Mouse (Mus musculus) kidney, postnatal 4 days (tissue): ENCODE results near the gene Inpp4b.

ENCODE experiments used
- DNase-seq, 2 experiments: peaks; one replicate each; pipeline ENCODE4 v3.0.0; 2021; ENCODE audit warnings: mixed read lengths in 2 of 2

The Inpp4b gene

DNA sequence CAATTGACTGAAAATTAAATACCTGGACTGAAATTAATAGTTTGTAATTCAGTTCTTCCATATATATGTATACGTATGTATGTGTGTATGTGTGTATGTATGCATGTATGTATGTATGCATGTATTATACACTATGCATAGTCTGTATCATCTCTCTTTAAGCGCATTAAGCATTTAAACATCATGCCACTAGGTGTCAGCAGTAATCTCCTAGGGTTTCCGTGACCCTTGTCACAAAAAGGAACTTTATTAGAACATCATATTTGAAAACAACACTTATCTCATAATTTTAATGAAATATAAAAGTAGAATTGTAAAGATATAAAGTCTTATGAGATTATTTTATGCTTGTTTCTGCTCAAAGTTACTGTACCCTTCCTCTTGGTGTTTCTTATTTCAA is 136.3 kb downstream of the Inpp4b start:
- no peak for DNase-seq

DNA sequence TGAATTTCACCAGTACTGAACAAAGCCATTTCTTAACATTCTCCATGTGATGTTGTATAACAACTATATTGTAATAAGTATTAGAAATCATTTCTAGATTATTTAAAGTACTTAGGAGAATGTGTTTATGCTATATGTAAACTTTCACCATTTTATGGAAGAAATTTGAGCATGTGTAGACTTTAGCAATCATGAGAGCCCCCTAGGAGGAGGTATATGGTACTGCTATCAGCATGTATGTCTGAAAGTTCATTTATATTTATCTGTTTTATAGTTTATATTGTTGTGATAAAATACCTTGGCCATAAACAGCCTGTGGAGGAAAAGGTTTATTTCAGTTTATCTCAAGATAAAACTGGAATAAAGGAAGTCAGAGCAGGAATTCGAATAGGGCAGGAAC is 141.5 kb downstream of the Inpp4b start:
- DNase-seq: no peak

DNA sequence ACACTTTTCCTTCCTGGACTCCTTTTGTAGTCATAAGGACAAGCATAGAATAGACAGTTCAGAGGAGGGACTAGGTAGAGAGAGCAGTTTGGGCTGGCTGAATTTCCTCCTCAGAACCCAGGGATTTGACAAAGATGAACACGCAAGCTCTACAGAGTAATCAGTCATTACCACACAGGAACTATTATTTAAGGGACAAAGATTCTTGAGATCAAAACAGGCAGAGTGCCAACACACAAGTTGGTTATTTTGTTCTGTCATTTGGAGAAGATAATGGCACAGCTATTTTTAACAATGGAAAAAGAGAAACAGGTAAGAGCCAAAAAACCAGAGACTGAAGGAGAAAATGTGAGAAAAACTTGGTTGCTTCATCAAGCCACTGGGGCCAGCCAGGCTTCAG is 143.3 kb downstream of the Inpp4b start:
- no peak for DNase-seq

GRCm38 (mm10) chr8:81489894-81490661 is 147.7 kb downstream of the Inpp4b start:
- DNase-seq: no peak

DNA sequence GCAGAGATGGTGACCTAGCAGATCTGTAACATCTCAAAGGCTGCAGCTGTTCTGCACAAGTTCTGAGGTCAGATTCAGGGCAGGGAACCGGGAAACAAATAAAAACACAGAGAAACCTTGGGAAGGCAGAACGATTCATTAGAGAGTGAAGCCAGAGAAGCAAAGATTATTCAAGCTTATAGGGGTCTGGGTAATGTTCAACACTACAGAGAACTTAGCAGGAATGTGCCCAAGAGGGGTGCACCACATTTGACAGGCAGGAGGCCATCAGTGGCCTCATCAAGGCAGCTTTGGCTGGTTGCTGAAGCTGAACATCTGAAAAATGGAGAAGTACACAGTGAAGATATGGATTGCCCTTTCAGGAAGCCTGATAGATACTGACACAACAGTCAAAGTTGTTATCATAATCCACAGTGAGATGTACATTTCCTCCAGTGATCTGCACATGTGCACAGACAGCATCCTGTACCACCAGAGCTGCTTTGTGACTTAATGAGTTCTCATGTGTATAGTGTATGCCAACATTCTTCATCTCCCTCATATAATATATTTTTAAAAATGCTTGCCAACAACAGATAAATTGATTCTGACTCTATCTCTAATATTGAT is 148.8 kb downstream of the Inpp4b start:
- peak in 1 of 2 experiments; percentile 4 for DNase-seq

- no peak for DNase-seq
Observed at GRCm38 (mm10) chr8:81491706-81492204, 149.4 kb downstream of the Inpp4b start.

DNA sequence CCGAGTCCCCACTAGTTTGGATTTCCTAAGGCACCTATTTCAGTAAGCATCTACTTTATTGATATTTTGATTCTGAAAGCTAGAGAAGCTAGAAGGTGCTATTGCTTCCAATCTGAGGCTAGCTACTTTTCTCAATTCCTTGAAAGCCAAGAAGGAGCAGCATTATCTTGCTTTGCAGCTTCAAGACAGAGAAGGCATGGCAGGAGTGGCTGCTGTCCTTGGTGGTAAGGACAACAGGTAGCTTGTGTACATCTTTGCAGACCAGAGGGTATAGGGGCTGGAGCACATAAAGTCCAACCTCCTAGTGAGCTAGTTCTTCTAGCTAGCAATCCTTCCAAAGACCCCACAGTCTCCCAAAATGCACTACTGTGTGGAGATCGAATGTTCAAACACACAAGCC is 152.5 kb downstream of the Inpp4b start:
- no peak for DNase-seq

DNA sequence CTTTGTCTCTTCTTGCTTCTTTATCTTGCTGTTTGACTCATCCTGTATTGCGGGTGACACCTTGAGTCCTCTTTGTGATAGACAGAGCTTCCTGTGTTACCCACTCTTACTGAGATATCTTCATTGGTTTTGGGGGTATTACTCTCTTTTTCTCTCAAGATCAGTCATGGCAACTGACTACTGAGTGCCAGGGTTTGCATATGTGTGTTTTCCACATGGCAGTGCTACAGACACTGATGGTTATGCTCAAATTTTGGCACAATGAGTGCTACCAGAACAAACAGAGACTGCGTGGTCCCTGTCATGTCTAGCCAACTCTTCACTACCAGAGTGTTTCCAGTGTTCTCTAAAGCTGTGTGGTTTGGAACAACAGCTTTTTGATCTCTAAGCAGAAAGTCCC is 155.3 kb downstream of the Inpp4b start:
- no peak for DNase-seq

DNA sequence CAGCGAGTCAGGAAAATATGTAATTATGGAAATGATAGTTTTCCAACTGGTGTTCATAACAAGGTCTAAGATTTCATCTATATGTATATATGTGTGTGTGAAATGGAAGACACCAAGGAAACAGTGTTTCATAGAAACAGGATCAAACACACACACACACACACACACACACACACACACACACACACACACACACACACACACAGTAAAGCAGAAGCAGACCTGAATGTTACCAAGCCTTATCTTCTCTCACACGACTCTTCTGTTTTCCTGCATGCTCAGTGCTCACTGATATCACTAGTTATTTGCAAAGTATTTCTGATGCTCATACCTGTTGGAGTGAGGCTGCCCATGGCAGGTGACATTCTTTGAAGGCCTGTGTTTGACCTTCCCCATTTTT is 159.9 kb downstream of the Inpp4b start:
- no peak for DNase-seq

DNA sequence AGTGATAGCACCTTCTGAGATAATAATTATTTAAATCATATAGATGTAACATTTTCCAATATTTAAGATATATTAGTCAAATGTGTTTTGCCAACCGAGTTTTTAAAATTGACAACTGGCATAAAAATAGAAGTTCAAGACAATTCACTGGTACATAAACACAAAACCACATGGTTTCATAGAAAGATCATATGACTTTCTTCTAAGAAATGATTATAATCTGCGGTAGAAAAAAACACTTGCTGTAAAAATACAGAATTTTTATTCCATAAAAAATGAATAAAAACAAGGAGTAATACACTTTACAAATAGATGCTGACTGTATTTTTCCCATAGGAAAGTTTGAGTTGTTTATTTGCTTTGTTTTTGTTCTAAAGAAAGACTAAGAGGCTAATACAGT is 160.6 kb downstream of the Inpp4b start:
- DNase-seq: no peak

- DNase-seq: no peak
Observed at GRCm38 (mm10) chr8:81512826-81513225, 170.5 kb downstream of the Inpp4b start.

DNA sequence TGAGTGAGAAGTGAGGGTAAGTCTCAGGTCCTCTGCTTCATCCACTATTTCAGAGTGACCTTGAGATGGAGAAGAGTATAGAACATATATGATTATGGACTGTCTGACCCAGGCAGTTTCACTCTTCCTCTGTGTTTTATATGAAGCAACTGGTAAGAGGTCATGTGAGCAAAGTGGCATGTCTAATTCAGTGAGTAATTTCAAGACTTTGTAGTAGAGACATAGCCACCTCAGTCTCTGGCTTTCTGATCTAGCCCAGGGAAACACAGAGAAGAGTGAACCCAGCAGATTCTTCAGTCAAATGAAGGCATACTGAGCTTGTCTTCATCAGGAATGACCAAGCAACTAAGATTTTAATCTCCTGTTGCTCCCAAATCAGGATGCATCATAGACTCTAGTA is 172.1 kb downstream of the Inpp4b start:
- DNase-seq: no peak

DNA sequence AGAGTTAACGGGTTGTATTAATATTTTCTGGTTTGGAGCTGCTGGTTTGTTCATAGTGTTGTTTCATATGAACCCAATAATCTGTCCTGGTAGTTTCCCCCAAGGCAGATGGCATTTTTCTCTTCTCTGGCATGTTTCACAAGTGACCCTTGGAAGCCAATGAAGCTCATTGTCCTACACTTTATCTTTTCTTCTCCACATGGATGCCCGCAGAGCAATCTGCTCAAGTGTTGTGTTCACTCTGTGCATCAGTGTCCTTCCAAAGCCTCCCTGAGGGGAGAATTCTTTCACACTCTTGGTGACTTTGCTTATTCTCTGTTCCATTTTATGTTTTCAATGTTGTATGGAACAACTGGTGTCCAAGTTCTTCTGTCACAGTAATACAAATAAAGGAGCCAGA is 179.7 kb downstream of the Inpp4b start:
- DNase-seq: no peak

GRCm38 (mm10) chr8:81524561-81524960 is 182.2 kb downstream of the Inpp4b start:
- DNase-seq: no peak

DNA sequence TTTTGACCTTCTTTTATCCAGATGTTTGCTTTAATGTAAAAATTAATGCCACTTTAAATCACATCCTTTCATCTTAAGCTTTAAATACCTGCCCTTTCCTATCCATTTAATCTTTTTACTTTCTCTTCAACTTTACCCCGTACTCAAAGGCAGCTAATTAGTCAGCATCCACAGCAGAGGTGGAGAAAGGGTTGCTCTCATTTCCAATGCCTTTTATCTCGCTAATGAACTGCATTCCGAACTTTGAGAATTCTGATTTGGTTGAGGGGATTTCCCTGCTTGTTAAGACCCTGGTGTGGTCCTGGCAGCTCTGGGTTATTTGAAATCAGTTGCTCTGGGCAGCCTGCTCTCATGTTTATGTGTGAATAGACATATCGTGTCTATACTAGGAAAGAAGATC is 185.3 kb downstream of the Inpp4b start:
- DNase-seq: no peak

DNA sequence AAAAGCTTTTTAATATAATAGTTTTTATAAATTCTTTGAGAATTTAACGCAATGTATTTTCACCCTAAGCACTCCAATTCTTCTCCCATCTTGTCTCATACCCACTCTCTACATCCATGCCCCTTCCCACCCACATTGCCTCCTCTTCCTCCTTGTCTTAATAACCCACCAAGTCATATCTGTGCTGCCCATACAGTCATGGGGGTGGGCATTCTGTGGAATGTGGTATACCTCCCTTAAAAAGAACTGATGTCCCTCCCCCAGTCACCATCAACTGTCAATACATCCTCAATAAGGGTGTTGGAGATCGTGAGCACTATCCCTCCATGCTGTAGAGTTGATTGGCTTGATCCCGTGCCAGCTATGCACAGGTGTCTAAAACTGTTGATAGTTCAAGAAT is 196.0 kb downstream of the Inpp4b start:
- no peak for DNase-seq

DNA sequence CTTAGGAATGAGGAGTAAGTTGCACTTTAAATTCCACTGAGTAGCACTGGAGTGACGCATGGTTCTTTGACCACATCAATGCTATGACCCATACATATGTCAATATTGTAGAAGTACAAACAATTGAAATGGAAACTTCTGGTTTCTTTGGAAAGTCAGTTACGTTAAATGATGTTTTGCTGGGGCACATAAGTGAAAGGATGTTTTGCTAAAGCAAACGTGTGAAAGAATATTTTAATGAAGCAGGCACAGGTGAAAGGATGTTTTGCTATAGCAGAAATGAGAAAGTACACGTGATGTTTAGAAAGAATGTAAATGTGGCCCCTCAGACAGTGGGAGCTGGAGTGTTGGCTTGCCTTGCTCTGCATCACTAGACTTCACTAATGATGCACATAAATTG is 216.2 kb downstream of the Inpp4b start:
- no peak for DNase-seq

DNA sequence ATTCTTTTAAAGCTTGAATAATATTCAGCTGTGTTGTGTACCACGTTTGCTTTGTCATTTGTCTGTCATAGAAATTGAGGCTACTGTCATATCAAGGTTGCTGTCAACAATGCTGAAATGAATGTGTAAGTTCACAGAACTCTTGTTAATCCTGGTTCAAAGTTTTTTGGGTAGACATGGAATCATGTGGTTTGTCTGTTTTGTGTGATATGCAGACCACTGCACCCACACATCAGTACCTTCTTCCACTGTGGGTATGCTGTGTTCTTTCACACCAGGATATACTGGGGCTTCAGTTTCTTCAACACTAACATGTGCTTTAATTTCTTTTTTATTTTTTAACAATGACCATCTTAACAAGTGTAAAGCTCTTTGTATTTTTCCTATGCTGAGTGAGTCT is 220.0 kb downstream of the Inpp4b start:
- DNase-seq: no peak

DNA sequence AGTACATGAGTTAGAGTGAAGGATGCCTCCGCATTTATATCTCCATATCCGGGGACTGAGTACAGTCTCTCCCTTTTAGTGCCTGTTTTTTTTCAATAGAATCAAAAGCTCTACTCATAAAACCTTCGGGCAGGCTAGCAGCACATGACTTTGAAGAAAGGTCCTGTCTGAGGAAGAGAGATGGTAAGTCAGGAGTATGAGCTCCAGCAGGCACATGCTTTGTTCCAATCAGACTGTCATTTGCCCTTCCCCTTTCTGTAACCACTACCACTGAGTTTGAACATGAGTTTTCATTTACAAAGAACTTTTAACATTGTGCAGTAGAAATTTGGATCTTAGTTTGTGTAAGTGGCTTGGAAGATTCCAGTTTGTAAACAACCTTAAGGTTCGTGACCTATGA is 223.1 kb downstream of the Inpp4b start:
- DNase-seq: no peak

DNA sequence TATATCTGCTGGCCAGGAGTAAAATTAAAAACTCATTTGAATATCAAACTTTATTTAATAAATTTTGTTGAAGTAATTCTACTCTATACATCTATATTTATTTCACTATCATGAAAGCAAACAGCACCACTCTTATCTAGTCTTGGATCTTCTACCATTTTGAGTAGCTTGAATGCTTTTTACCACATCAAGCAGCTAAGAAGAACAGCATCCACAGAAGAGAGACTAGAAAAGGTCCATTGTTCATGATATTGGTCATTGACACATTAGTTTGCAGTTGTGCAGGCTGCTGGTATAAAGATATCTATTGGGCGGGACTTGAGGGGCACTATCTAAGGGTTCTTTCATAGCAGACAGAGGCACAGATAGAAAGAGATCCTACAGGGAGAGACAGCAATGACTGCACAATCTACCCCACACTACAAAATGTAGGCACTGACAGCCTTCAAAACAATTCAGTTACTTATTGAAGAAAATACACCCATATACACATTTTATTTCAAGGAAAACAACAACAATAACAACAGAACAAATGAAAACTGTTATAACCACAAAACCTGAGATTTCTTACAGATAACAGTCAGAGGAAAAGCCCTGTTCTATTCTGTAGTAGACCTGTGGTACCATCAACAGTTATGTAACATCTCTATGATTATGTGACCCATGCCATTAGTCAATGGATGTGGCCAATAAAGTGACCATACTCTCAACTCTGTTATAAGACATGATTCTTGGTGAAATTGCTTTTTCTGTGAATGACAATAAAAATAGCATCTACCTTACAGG is 230.2 kb downstream of the Inpp4b start:
- no peak for DNase-seq

GRCm38 (mm10) chr8:81575268-81575917 is 233.0 kb downstream of the Inpp4b start:
- DNase-seq: no peak

DNA sequence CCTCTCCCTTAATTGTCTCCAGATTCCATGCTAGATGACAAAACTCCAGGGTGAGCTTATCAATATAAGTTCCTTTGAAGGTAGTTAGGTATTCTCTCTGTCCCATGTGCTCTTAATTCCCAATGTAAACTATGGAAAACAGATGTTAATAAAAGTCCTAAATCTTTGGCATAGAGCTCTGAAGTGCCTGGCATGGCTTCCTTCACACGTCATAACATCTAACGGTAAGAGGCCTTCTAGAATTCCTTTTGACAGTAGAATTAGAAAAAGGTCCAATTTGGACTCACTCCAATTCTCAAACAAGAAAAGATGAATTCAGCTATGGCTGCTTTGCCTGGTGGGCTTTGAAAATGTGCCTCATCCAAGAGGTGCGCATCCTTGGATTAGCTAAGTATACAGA is 236.6 kb downstream of the Inpp4b start:
- no peak for DNase-seq

DNA sequence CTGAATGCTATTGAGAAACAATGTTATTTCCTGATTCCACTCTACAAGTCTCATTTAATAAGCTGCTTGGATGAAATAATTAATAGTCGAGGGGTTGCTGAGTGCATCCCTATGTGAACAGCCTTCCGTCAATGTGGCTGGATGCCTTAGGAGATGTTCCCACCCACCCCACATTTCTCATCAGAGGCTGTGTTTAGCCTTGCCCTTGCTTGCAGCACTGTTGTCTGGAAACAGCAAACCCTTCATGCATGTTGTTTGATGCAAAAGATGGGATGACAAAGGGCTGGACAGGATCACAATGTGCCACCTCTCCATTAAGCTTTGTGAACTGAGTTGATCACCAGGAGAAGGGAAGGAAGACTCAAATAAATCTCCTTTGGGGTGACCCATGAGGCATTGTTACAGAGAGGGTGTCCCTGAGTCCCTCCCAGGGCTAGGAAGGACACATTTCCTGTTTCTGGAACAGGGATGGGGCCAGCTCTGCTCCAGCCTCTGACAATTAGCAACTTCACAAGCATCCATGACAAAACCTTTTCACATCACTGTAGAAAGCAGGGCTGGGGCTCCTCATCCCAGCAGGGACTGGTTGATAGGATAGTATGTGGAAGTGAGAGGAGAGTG is 239.6 kb downstream of the Inpp4b start:
- peak; percentile 16 to 38 for DNase-seq
